Mouse (Mus musculus) embryo, embryonic 9.5 days (tissue): ENCODE data around the gene Zswim8.
"Not testable (repeated sequence)": the region's sequence is repeated elsewhere in the genome, so short reads cannot be mapped to it uniquely, and the experiment has no call there.

Experiments
- DNase-seq: peaks from one replicate; pipeline ENCODE4 v3.0.0-alpha.2; 2017; ENCODE audit errors: extremely low spot score

Gene Zswim8

DNA sequence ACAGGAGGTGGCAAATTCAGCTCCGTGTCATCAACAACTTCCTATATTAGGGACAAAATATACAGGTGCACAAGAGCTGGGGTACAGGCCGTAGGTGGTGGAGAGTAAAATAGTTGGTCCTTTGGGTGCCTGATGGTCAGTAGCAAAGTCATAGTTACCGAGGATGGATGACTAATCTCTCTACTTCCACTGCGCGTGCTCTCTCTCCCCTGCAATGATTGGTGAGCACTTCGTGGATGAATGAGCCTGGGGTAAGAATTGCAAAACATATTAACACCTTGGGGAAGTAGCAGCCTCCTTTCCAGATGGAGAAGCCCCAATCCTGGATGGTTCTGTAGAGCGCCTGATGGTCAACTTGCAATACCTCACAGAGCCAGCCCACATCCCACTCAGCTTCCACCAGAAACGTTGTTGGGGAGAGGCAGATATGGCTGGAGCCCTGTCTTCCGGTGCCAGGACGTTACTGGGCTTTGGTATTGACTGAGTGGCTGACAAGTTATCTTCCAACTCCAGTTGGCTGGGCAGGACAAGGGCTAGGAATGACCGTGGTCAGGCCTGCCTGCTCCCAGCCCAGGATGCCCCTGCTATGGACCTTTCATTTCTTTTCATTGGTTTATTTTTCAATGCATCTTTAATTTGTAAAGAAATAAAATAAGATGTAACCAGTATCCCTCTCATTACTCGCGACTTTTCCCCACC, 13.0 kb upstream of the Zswim8 start:
- no peak for DNase-seq

DNA sequence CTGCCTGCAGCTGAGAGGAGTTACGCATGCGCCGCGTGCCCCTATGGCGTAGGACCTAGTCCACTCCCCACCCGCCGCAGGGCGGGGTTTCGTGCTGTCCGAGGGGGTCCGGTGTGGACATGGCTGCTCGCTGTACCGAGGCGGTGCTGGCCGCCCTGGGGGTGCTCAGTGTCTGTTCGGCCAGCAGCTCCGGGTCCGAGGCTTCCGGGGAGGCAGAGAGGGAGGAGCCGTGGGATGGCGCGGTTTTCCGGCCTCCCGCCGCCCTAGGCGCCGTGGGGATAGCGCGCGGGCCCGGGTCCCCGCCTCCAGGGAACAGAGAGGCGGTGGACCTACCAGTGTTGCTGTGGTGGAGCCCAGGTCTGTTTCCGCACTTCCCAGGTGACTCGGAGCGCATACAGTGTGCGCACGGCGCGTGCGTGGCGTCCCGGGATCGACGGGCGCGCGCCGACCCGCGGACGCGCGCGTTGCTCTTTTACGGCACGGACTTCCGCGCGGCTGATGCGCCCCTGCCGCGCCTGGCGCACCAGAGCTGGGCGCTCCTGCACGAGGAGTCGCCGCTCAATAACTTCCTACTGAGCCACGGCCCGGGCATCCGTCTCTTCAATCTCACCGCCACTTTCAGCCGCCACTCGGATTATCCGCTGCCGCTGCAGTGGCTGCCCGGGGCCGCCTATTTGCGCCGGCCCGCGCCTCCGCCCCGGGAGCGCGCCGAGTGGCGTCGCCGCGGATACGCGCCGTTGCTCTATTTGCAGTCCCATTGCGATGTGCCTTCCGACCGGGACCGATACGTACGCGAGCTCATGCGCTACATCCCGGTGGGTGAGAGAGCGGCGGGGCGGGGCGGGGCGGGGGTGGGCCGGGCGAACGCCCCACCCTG, 12.2 kb upstream of the Zswim8 start, which contains the start of gene Fut11:
Gene Fut11, plus strand, starts transcription at position 85 of the 877 bp plus-strand sequence.
- DNase-seq = peak; percentile 87

DNA sequence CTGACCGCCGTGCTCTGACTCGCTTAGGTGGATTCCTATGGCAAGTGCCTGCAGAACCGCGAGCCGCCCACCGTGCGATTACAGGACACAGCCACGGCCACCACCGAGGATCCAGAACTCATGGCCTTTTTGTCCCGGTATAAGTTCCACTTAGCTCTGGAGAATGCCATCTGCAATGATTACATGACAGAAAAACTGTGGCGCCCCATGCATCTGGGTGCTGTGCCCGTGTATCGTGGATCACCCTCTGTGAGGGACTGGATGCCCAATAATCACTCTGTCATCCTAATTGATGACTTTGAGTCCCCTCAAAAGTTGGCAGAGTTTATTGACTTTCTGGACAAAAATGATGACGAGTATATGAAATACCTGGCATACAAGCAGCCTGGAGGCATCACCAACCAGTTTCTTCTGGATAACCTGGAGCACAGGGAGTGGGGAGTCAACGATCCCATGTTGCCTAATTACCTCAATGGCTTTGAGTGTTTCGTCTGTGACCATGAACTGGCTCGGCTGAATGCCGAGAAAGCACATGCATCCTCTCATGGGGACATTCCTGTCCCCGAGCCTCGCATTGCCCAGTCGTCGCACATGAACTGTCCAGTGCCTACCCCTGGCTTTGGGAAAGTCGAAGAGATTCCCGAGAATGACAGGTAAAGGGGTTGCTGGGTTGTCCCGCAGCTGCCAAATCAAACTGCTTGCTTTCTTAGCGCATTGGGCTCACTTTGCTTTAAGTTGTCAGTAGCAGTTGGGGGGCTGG, 11.4 kb upstream of the Zswim8 start:
- DNase-seq = no peak

DNA sequence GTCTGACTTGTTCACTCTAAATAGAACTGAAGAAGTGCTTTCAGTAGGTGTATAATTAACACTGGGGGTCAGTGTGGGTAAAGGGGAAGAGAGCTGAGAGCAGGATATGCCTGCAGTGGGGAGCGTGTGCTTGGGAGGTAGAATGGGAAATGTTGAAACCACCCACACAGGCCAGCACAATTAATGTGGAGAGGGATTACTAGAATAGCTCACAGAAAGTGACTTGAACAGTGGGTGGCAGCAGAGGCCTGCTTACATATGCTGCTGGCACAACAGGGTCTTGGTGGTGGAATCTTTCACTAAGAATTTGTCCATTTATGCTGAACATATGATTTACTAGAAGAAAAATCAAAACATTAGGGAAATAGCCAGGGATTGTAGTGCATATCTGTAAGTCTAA, 10.4 kb upstream of the Zswim8 start:
- peak; percentile 34 for DNase-seq

DNA sequence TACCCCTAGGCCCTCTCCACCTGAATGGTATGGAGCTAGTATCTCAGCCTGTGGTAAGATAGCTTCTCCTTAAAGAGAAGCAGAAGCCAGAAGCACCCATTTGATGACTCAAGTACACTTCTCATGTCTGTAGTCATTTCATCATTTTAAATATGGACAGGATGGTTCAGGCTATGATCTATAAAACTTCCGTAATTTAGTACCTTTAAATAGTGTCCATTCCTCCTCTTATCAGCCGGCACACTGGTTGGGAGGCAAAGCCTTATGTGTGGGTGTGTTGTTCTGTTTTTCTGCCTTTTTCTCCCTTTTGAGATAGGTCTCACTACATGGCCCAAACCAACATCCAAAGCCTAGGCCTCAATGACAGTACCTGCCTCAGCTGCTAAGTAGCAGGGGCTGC, 8.8 kb upstream of the Zswim8 start:
- no peak for DNase-seq

DNA sequence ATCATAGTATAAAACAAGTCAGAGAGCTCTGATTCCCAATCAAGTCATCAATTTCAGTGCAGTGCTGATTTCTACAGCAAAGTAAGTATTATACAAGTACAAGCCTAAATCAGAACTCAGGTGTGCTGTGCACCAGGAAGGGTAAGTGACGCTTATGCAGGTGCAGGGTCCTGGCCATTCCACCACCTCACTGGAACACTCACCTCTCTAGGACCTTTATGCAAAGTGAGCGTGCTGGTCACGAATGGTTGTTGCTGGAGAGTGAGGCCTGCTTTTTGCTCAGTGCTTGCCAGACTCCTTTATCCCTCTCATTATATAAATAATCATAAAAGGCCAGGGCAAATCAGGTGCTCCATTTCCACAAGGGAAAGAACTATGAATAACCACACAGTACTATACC, 7.0 kb upstream of the Zswim8 start:
- DNase-seq = no peak

DNA sequence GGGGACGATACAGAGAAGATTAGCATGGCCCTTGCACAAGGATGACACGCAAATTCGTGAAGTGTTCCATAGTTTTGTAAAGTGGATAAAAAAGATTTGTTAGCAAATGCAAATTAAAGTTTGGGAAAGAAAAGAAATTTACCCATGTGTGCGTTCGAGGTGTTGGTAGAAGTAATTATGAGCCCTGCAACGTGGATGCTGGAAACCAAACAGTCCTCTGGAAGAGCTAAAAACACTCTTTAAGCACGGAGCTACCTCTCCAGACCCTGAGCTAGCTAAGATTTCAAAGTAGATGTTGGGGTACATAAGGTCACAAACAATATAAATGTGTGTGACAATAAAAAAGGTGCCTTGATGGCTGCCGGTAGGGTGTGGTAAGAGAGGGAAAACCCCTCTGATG, 5.8 kb upstream of the Zswim8 start:
- no peak for DNase-seq

DNA sequence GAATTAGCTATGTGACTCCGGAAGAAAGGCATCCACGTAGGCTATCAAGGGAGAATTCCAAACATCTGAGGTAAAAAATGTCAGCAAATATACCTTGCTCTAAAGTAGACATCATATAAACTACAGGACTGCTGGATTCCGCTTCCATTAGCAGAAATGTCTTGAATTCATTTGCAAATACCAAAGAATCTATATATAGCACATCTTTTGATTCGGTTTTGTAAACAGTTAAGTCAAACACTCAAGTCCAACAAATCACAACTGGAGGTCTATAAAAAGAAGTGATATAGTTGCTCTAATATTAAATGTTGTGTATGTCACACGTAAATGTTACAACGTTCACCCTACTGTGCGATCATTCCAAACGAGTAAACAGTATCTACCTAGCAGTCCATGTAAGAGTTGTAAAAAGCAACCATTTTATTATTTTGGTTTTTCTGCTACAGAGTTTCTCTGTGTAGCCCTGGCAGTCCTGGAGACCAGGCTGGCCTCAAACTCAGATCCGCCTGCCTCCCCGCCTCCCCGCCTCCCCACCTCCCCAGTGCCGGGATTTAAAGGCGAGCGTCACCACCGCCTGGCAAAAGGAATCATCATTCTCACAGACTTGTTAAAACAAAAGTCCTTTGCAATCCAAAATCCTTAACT, 5.1 kb upstream of the Zswim8 start:
- DNase-seq = no peak

DNA sequence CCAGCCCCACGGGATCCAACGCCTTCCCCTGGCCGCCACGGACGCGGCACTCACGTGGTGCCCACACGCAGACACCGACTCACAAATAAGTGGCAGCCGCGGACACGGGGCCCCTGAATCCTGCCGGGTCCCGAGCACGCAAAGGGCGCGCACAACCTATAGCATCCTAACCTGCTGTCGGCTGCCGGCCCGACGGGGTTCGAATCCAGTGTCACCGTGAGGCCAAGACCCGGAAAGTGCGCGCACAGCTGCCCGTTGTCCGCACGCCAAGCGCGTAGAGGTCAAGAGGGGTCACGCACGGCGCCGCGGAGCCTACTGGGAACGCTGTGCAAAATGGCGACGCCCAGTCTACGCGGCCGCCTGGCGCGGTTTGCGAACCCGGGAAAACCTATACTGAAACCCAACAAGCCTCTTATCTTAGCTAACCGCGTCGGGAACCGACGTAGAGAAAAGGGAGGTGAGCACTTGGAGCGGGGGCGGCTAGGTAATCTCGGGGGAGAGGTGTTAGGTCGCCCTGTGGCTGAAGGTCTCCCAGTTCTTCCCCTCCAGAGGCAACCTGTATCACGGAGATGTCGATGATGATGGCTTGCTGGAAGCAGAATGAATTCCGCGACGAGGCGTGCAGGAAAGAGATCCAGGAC, 4.5 kb upstream of the Zswim8 start, which contains the start of gene Chchd1:
Gene Chchd1, plus strand, starts transcription at position 266 of the 641 bp plus-strand sequence.
- DNase-seq = peak; percentile 94

DNA sequence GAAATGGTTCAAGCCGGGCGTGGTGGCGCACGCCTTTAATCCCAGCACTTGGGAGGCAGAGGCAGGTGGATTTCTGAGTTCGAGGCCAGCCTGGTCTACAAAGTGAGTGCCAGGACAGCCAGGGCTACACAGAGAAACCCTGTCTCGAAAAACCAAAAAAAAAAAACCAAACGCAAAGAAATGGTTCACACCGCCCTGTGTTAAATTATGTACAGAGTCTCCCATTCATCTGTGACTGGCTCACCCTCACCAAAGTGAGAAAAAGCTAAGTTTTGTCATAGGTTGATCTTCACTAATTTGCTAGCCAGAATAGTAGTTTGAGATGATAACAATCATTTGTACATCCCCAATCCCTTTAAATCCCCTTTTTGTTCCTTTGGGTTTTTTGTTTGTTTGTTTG, 3.9 kb upstream of the Zswim8 start:
- DNase-seq = not testable (repeated sequence)

DNA sequence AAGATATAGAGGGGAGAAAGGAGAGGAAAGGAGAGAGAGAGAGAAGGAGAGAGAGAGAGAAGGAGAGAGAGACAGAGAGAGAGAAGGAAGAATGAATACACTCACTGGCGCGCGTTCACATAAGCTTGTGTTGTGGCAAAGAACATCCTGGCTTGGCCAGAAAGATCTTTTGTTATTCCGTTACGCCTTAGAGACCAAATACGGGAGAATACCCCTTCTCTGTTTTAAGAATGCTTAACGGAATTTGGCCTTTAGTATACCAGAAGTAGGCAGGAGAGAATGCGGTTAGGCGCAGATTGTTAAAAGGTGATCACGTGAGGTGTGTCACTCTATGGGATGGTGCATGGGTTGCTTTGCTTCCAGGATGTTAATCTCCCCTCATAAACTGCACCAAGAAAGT, 887 bp downstream of the Zswim8 start:
- no peak for DNase-seq

DNA sequence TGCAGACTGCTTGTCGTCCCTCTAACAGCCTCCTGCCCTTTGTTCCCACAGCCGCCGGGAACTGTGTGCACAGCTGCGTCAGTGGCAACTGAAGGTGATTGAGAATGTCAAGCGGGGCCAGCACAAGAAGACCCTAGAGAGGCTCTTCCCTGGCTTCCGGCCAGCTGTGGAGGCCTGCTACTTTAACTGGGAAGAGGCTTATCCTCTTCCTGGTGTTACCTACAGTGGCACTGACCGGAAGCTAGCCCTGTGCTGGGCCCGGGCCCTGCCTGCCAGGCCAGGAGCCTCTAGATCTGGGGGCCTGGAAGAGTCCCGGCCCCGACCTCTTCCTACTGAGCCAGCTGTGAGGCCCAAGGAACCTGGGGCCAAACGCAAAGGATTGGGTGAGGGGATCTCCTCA, 6.5 kb downstream of the Zswim8 start:
- DNase-seq = no peak

DNA sequence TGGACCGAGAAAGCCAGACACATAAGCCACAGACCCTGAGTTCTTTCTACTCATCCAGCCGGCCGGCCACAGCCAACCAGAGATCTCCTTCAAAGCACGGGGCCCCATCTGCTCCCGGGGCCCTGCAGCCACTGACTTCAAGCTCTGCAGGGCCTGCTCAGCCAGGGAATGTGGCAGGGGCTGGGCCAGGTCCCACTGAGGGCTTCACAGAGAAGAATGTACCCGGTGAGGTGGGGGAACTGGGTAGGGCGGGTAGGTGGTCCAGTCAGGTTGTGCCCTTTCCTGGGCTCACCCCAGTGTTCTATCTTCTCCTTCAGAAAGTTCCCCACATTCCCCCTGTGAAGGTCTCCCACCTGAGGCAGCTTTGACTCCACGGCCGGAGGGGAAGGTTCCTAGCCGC, 11.1 kb downstream of the Zswim8 start:
- no peak for DNase-seq

DNA sequence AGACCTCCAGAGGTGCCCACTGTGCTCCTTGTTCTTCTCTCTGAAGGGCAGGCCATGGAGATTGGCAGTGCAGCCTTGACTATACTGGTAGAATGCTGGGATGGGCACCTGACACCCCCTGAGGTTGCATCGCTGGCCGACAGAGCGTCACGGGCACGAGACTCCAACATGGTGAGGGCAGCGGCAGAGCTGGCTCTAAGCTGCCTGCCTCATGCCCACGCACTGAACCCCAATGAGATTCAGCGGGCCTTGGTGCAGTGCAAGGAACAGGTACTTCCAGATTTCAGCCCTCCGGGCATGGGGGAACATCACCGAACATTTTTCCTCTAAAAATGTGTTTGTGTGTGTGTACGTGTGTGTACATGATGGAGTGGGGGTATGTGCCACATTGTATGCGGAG, 12.4 kb downstream of the Zswim8 start:
- DNase-seq = no peak

DNA sequence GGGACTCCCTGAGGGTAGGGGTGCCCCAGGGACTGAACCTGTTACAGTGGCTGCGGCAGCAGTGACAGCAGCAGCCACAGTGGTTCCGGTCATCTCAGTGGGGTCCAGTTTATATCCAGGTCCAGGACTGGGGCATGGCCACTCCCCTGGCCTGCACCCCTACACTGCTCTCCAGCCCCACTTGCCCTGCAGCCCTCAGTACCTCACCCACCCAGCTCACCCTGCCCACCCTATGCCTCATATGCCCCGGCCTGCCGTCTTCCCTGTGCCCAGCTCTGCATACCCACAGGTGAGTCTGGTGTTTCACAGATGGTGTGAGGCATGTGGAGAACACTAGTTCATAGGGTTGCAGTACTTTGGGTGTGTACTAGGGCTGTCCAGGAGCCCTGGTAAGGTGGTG, 14.0 kb downstream of the Zswim8 start:
- DNase-seq = no peak

DNA sequence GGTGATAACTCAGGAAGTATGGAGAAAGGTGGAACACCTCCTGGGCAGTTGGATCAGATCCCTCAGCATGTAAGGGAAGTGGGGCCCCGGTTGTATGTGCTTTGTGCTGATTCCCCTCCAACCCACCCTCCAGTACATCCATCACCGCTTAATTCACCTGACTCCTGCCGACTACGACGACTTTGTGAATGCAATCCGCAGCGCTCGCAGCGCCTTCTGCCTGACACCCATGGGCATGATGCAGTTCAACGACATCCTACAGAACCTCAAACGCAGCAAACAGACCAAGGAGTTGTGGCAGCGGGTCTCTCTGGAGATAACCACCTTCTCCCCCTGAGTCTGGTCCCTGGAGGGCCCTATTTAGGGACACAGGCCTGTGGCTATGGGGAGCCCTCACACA, 15.7 kb downstream of the Zswim8 start:
- no peak for DNase-seq

DNA sequence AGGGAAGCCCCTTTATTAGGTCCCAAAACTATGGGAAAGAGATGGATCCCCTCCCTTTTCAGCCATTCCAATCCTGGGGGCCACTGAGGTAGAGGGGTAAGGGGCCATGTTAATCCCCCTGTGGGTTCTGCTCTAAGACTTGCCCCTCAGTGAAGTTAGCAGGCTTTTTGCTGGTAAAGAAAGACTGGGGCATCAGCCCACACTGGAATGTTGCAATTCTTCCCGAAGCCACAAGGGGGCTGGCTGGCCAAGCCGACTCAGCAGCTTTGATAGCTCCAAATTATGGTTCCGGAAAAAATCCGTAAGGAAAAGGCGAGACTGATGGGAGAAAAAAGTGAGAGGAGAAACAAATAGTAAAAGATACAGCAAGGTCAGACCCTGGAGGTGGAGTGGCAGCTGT, 16.7 kb downstream of the Zswim8 start:
- DNase-seq = peak; percentile 51

DNA sequence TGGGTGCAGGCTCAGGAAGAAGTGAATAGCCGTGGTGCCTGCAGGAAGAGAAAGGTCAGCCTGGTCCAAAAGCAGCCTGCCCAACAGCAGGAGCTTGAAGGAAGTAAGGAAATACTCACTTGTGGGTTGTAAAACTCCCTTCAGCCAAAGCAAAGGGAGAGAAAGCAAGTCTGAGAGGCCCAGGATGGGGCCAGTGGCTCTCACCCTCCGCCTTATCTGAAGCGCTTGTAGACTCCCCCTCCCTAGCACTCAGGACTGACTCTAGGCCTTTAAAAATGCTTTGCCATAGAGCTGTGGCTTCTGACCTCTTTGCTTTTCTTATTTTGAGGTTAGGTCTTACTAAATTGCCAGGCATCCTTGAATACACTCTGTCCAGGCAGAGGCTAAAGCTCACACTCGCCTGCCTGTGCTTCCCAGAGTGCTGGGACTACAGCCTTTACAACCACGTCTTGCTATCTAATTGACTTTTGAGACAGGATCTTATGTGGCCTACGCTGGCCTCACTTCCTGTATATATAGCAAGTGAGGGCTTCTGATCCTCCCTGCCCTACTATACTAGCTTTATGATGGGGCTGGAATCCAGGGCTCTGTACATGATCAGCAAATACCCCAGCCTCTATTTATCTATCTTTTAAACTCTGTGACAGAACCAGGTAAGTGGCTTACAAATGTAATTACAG, 18.4 kb downstream of the Zswim8 start:
- no peak for DNase-seq

DNA sequence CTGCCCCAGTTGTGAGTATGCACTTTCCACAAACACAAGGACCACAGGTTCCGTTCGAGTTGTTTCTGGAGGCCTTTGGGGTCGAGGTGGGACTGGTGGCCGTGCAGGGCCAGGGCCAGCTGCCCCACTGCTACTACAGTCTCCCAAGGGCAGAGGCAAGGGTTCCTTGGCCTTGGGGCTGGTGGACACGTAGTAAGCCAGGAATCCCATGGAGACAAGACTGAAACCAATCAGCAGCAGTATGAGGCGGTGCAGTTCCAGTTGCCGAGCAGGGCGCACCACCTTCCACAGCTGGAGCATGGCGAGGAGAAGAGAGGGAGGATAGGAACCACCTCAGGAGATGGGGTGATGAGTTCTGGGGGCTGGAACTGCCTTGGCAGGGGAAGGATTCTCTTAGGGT, 22.5 kb downstream of the Zswim8 start:
- DNase-seq = no peak

DNA sequence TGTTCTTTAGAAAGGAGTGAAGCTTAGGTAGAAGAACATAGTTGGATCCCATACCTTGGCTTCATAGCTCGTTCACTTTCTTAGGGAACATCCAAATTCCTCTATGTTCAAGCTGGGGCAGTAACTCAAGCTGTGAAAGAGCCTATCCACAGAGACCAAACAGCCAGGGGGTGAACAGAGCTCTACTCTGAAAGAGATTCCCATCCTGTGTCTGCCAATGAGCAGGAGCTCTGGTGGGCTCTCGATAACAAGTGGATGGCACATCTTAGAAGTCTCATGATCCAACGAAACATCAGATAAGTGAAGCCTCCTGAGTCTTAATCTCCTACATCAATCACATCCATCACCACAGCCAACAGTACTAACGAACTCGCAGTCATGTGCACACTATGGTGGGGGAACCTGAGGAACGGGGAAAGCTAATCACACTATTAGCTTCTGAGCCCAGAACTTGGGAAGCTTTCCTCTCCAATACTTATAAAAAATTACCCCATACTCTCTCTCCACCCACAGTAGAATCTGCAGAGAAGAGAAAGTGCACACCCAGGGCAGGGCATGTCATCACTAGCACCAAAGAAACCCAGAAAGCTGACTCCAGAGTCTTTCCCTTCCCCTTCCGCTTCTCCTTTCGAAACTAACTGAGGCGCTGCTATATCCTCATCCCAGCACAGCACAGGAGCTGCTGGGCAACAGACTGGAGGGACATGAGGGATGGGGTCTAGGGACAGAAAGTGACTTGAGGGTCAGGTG, 23.7 kb downstream of the Zswim8 start:
- DNase-seq = no peak
